Mouse (Mus musculus) left cerebral cortex, postnatal 4 days (tissue): ENCODE measurements at regions not wholly inside any gene's neighbourhood (a gene's known extent, or its start where the extent isn't known, plus 50 kb on each side); places are given as distances from the start of the nearest gene placed in this dataset.

Experiments used
- DNase-seq: peaks from one replicate; pipeline ENCODE4 v3.0.0-alpha.2; 2022
- intact Hi-C: fragments of 180-260 bp; cut with DNase I; formaldehyde crosslinking; loops from one replicate; pipeline ENCODE4 v1.15.1; 2025

GRCm38 (mm10) chr12:77657878-77658277, 420.0 kb downstream of the Fut8 start:
- intact Hi-C loops = no loop called here
- DNase-seq = no peak

- no peak for DNase-seq
- intact Hi-C loops = loop anchor here (10.0 kb wide), 1 partner anchor 658 kb away; no protein-coding TSS in a partner anchor
These were observed 425.3 kb downstream of the Fut8 start for GRCm38 (mm10) chr12:77663180-77663579.

GRCm38 (mm10) chr12:77663665-77664374, 425.9 kb downstream of the Fut8 start:
- no peak for DNase-seq
- intact Hi-C loops = loop anchor here (10.0 kb wide), 1 partner anchor 659 kb away; no protein-coding TSS in a partner anchor

- DNase-seq = no peak
- intact Hi-C loops = loop anchor here (10.0 kb wide), 1 partner anchor 662 kb away; no protein-coding TSS in a partner anchor
These were observed 428.5 kb downstream of the Fut8 start for GRCm38 (mm10) chr12:77666411-77666810.

- intact Hi-C loops = loop anchor here (10.0 kb wide), 1 partner anchor 663 kb away; no protein-coding TSS in a partner anchor
- DNase-seq = no peak
These were observed 429.4 kb downstream of the Fut8 start for GRCm38 (mm10) chr12:77667151-77667874.

- peak; percentile 84 for DNase-seq
- intact Hi-C loops = loop anchor here (10.0 kb wide), 1 partner anchor 663 kb away; no protein-coding TSS in a partner anchor
These were observed 429.9 kb downstream of the Fut8 start for GRCm38 (mm10) chr12:77667875-77668204.

GRCm38 (mm10) chr12:77670531-77670930, 432.6 kb downstream of the Fut8 start:
- intact Hi-C loops = no loop called here

GRCm38 (mm10) chr12:77674352-77674751, 436.4 kb downstream of the Fut8 start:
- no peak for DNase-seq
- intact Hi-C loops = no loop called here

More at GRCm38 (mm10) chr12:77670531-77670930, 432.6 kb downstream of the Fut8 start:
- DNase-seq = no peak

GRCm38 (mm10) chr12:77674755-77675154, 436.8 kb downstream of the Fut8 start:
- intact Hi-C loops = no loop called here
- peak; percentile 53 for DNase-seq

- intact Hi-C loops = no loop called here
- DNase-seq = peak; percentile 29
These were observed 440.1 kb downstream of the Fut8 start for GRCm38 (mm10) chr12:77678040-77678439.

- intact Hi-C loops = no loop called here
- no peak for DNase-seq
These were observed 456.2 kb downstream of the Fut8 start for GRCm38 (mm10) chr12:77694101-77694500.

- intact Hi-C loops = no loop called here
- DNase-seq = no peak
These were observed 458.2 kb downstream of the Fut8 start for GRCm38 (mm10) chr12:77696039-77696631.

GRCm38 (mm10) chr12:77696662-77697061, 458.7 kb downstream of the Fut8 start:
- intact Hi-C loops = no loop called here
- no peak for DNase-seq

GRCm38 (mm10) chr12:77698088-77698487, 460.2 kb downstream of the Fut8 start:
- intact Hi-C loops = no loop called here
- DNase-seq = no peak

- no peak for DNase-seq
These were observed 462.1 kb downstream of the Fut8 start for GRCm38 (mm10) chr12:77699896-77700605.

GRCm38 (mm10) chr12:77715506-77715905, 477.6 kb downstream of the Fut8 start:
- intact Hi-C loops = no loop called here
- DNase-seq = no peak

More at GRCm38 (mm10) chr12:77699896-77700605, 462.1 kb downstream of the Fut8 start:
- intact Hi-C loops = no loop called here

- intact Hi-C loops = no loop called here
- peak; percentile 45 for DNase-seq
These were observed 478.1 kb downstream of the Fut8 start for GRCm38 (mm10) chr12:77715979-77716378.

GRCm38 (mm10) chr12:77727766-77728165, 466.3 kb upstream of the Gm6657 start:
- DNase-seq = no peak
- intact Hi-C loops = no loop called here

GRCm38 (mm10) chr12:77739047-77739760, 454.8 kb upstream of the Gm6657 start:
- intact Hi-C loops = no loop called here
- peak; percentile 81 for DNase-seq

GRCm38 (mm10) chr12:77742716-77743115, 451.3 kb upstream of the Gm6657 start:
- intact Hi-C loops = no loop called here
- peak; percentile 13 for DNase-seq
